Mouse (Mus musculus) E14TG2a.4 (cell line): ENCODE measurements around the gene Fbxl3.

Experiments
- CTCF ChIP-seq: conservative IDR thresholded peaks from 2 replicates; pipeline ENCODE4 v1.5.1; 2014; ENCODE audit warnings: low read length
- NANOG ChIP-seq: IDR thresholded peaks from 2 replicates; pipeline ENCODE4 v1.6.1; 2014; ENCODE audit warnings: borderline replicate concordance, low read length, mixed read lengths
- POU5F1 ChIP-seq: IDR thresholded peaks from 2 replicates; pipeline ENCODE4 v1.6.1; 2014; ENCODE audit warnings: low read length, borderline replicate concordance

DNA sequence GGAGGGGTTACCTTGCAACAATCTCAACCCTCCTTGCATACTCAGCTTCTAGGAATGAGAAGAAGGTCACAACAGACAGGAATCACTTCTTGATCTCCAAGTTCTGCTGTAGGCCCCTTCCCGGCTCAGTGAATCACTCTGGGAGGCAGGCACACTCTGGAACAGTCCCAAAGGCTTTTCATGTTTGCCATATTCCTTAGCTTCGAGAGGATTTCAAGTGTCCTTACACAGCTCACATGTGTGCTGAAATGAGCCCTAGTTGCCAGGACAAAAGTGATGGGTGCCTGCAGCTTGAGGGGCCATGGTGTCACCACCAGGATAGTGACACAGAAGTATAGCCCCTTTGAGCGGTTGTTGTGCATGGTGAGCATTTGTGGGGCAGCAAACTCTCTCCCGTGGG, 26.6 kb downstream of the Fbxl3 start:
- TF ChIP-seq CTCF, result no peak
- no peak for TF ChIP-seq NANOG
- TF ChIP-seq POU5F1, result no peak
